Mouse (Mus musculus): ENCODE results near the gene Sorcs2. TPM values are rescaled to one million over a fixed set of nuclear protein-coding genes. Genes with fewer than 3 reads are reported as not detected.

Sorcs2 gene
- polyA plus RNA-seq, 1 experiment from 2014 or later: 11.7 TPM

DNA sequence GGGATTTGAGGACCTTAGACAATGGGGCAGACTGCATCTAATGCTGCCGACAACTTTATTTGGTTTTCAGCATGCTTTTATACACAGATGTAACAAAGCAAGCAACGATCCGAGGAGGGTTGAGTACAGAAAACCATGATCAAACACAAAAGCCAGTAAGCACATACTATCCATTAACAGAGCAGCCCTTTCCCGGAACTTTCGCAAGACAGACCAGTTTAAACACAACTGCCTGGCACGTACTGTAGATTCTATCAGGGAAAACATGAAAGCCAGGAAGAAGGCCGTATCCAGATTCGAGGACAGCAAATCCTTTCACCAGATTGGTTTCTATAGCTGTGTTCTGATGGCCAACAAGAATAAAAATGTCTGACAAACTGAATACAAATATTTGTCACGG is 82.8 kb downstream of the Sorcs2 start:
- Histone ChIP-seq H3K4me2 (no peak overlapping the region), H3K9ac (no peak overlapping the region), H3K27ac (no peak overlapping the region), H3K27me3 (0 out of 2 replicates have a peak, but pooled peaks cover 8% of the 10 kb centered on the region), H3K9me3 (no peaks in the 10 kb centered on the region), H3K4me3 (no peak overlapping the region), H3K36me3 (no peaks in the 10 kb centered on the region), H3K4me1 (replicated peaks) (peaks cover 49% of the 10 kb centered on the region)
- ATAC-seq (ENCODE audit: low FRiP score): no peak
- 83% methylated on average over 9 of the region's 9 CpGs for WGBS

DNA sequence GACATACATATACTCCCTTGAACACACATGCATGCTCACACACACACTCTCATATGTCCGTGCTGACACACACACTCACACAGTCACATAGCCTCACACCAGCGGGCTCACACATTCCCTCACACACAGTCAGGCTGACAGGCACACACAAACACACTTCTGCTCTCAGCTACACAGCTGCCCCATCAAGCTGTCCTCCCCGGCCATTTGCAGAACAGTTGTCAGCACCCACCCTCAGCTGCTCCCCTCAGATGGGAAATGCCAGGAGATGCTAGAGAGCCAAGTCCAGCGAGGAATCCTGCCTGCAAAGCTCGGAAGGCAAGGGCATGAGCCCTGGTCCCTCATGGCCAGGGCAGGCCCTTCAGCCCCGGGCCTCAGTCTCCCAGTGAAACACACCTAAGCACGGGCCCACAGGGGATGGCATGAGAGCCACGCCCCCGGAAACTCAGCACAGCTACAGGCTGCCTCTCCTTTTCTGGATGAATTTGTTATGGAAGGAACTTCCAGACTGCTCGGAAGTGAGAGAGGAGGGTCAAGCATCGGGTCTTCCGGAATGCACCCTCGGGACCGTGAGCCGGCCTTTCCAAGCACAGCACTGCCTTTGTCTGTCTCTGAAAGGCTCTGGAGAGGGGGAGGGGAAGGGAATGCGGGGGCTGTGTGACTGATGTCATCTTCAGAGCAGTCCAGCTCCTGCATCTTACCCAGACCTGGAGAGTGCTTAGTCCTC is 84.4 kb downstream of the Sorcs2 start:
- Histone ChIP-seq H3K27me3 (0 out of 2 replicates have a peak, but pooled peaks cover 3% of the 10 kb centered on the region), H3K4me3 (no peak overlapping the region), H3K4me1 (replicated peaks) (peaks cover 44% of the 10 kb centered on the region), H3K36me3 (no peaks in the 10 kb centered on the region), H3K9ac (peak overlapping the region; percentile 58), H3K9me3 (no peaks in the 10 kb centered on the region), H3K27ac (peak overlapping the region; percentile 73), H3K4me2 (0 out of 2 replicates have a peak overlapping the region, but pooled peaks have one; percentile 13)
- peak; percentile 67 for ATAC-seq (ENCODE audit: low FRiP score)
- 22% methylated on average over 16 of the region's 16 CpGs for WGBS

DNA sequence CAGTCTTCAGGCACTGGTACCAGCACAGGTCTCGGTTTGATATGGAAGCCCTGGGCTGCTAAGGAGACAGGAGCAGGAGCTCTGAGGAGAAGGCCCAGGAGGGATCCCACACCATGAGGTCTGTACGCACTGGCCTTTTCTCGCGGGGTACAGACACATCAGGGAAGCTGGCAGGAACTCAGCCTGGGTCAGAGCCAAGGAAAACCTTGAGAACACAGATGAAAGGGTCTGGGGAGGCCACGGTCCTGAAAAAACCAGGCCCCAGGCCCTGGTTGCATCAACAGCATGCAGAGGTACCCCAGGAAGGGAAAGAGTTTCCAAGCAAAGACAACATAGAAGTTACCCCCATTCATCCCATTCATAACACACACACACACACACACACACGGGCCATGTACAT is 85.0 kb downstream of the Sorcs2 start:
- Histone ChIP-seq H3K27ac (peak overlapping the region; percentile 73; the same call in 1 of the 2 replicates), H3K27me3 (0 out of 2 replicates have a peak, but pooled peaks cover 3% of the 10 kb centered on the region), H3K9me3 (no peaks in the 10 kb centered on the region), H3K4me1 (replicated peaks) (peaks cover 39% of the 10 kb centered on the region), H3K36me3 (no peaks in the 10 kb centered on the region), H3K9ac (no peak overlapping the region), H3K4me3 (no peak overlapping the region), H3K4me2 (no peak overlapping the region)
- no peak for ATAC-seq (ENCODE audit: low FRiP score)
- WGBS: 60% methylated on average over 6 of the region's 6 CpGs

DNA sequence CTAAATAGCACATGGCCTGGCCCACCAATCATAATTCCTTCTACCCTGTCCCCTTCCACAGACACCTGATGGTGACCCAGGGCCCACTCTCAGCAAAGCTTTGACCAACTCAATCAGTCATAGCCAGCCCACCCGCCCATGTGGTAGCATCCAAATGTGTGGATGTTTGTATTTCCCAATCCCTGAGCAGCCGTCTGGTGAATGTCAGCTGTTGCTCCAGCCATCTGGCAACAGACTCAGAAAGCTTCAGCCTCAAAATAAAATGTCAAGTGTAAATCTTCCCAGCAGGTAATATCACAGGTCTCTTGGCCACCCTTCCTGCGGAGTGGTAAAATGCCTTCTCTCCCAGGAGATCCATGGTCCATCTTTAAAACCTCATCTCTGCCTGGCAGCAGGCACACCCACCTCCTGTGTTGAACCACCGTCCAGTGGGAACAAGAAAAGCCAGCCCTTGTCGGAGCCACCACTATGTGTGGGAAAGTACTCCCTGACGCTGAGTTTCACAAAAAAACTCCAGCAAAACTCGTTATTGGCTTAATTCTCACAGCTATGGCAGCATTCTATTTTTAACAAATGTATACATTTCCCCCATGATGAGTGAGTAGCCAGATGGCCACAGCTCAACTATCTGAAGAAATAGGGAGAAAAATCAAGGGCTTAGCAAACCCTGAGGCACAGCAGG is 93.5 kb downstream of the Sorcs2 start:
- Histone ChIP-seq H3K9ac (no peak overlapping the region), H3K4me3 (no peak overlapping the region), H3K27me3 (no peaks in the 10 kb centered on the region), H3K4me1 (replicated peaks) (peaks cover 10% of the 10 kb centered on the region; the same call in 1 of the 2 replicates), H3K4me2 (no peak overlapping the region), H3K36me3 (no peaks in the 10 kb centered on the region), H3K27ac (no peak overlapping the region), H3K9me3 (no peaks in the 10 kb centered on the region)
- no peak for ATAC-seq (ENCODE audit: low FRiP score)
- 74% methylated on average over 7 of the region's 7 CpGs for WGBS

DNA sequence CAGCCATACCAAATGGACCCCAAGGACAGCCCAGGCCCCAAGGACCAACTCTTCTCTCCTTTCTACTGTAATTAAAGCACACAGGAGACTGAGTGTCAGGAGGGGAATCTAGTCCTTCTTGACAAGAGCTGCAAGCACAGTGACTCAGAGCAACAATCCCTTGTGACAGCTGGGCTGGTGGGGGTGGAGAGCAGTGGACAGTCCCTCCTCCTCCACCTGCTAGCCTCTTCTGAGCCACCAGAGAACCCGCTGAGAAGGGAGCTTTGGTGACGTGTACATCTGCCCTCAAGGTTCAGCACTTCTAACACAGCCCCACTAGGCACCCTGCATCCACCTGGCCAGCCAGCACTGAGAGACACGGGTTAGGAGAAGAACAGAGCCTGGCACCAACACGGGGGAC is 96.8 kb downstream of the Sorcs2 start:
- WGBS: 65% methylated on average over 4 of the region's 4 CpGs

DNA sequence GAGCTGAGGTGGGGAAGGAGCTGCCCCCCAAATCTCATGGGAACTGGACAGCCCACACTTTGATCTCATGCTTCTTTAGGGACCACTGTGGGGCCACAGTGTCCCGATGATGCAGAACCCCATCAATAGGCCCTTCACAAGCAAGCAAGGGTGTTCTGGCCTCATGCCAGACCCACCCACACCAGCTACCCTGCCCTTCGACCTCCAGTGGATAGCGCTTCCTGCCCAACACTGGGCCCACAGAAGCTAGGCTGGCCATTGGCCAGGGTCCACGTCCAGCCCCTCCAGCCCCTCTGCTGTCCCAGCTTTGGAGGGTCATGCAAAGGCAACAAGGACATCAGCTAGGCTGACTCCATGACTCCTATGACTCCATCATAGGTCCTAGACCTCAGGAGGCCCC is 99.9 kb downstream of the Sorcs2 start:
- 83% methylated on average over 4 of the region's 4 CpGs for WGBS
- no peak overlapping the region for H3K27ac ChIP-seq
- no peaks in the 10 kb centered on the region for H3K9me3 ChIP-seq
- H3K9ac ChIP-seq: no peak overlapping the region
- ATAC-seq (ENCODE audit: low FRiP score): no peak
- H3K36me3 ChIP-seq: no peaks in the 10 kb centered on the region
- H3K27me3 ChIP-seq: no peaks in the 10 kb centered on the region
- peaks cover 15% of the 10 kb centered on the region for H3K4me1 ChIP-seq (replicated peaks)
- H3K4me3 ChIP-seq: no peak overlapping the region
- no peak overlapping the region for H3K4me2 ChIP-seq

More for the DNA sequence above, 96.8 kb downstream of the Sorcs2 start:
- Histone ChIP-seq H3K27ac (no peak overlapping the region), H3K4me2 (no peak overlapping the region), H3K27me3 (no peaks in the 10 kb centered on the region), H3K4me1 (replicated peaks) (peaks cover 11% of the 10 kb centered on the region; the same call in 1 of the 2 replicates), H3K9ac (no peak overlapping the region), H3K36me3 (no peaks in the 10 kb centered on the region), H3K9me3 (no peaks in the 10 kb centered on the region), H3K4me3 (no peak overlapping the region)
- ATAC-seq (ENCODE audit: low FRiP score): no peak

DNA sequence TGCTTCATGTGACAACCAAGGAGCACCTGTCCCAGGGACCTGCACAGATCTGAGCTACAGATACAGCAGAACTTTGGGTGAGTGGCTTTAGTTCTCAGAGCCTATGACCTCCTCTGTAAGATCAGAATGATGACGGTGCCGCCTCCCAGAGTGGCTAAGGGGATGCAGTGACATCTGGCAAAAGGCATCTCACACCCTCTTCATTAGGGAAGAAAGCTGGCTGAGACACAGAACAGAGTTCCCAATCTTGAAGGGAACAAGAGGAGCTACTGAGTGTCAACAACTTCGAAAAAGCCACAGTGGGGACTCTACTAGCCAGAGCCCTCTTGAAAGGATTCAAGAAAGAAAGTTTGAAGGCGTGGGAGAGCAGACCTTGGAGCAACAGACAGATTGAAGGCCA is 100.7 kb downstream of the Sorcs2 start:
- H3K4me2 ChIP-seq: no peak overlapping the region
- no peak overlapping the region for H3K9ac ChIP-seq
- no peak for ATAC-seq (ENCODE audit: low FRiP score)
- WGBS: 77% methylated on average over 4 of the region's 4 CpGs
- H3K9me3 ChIP-seq: no peaks in the 10 kb centered on the region
- H3K4me3 ChIP-seq: no peak overlapping the region
- no peak overlapping the region for H3K27ac ChIP-seq
- H3K4me1 ChIP-seq (replicated peaks): peaks cover 15% of the 10 kb centered on the region
- H3K27me3 ChIP-seq: no peaks in the 10 kb centered on the region
- H3K36me3 ChIP-seq: no peaks in the 10 kb centered on the region

DNA sequence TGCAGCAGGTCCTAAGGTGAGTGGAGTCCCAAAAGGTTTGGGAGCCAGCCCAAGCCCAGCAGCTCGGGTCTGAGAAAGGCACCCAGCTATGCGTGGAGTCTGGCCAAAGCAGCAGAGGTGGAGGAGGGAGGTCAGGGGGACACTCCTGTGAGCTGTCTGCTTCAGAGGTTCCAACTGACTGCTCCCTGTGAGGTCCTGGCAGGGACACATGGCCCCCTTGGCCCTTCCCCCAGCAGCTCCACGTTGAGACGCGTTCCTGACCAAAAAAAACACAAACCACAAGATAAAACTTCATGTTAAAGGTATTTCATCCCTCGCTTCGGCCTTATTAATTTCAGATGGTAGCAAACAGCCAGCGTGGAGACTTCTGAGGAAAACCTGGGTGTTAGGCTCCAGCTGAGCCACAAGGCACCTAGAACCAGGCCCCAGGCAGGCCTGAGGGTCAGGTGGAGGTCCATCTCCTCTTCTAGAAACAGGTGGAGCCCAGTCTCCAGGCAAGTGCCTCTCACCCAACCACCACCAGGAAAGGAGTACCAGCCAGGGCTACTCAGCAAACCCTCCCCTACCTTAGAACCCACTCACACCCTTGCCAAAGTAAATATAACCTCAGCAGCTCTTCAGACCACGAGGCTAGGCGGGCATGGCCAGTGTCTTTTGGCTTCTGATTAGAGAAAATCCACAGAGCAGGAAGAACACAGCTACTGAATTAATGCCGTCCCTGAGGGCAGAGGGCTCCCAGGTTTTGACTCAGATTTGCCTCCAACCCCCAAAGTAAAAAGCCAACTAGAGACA is 104.6 kb downstream of the Sorcs2 start:
- peaks cover 23% of the 10 kb centered on the region for H3K4me1 ChIP-seq (replicated peaks)

DNA sequence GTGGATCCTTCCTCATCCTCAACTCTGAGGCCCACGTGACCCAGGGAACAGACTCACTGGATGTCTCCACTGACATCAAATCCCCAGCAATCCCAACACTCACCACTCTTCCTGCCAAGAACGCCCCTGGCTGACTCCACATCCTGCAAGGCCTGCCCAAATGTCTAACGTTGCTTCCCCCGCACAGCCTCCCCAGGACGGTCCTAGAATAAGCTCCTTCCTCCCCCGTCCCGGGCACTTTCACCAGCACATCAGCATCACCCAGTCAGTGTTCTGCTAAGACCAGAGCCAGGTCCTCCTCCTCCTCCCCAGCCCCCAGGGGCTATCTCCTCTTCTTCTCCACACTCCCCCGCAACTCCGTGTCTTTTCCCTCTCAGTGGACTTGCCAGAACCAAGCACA is 105.6 kb downstream of the Sorcs2 start:
- Histone ChIP-seq H3K27ac (no peak overlapping the region), H3K9me3 (no peaks in the 10 kb centered on the region), H3K4me2 (no peak overlapping the region), H3K9ac (no peak overlapping the region), H3K27me3 (0 out of 2 replicates have a peak, but pooled peaks cover 3% of the 10 kb centered on the region), H3K4me3 (no peak overlapping the region), H3K4me1 (replicated peaks) (peaks cover 17% of the 10 kb centered on the region), H3K36me3 (no peaks in the 10 kb centered on the region)
- no peak for ATAC-seq (ENCODE audit: low FRiP score)
- 88% methylated on average over 9 of the region's 9 CpGs for WGBS

More for the DNA sequence above, 104.6 kb downstream of the Sorcs2 start:
- Histone ChIP-seq H3K4me3 (no peak overlapping the region), H3K36me3 (no peaks in the 10 kb centered on the region), H3K27ac (no peak overlapping the region), H3K9ac (no peak overlapping the region), H3K27me3 (0 out of 2 replicates have a peak, but pooled peaks cover 3% of the 10 kb centered on the region), H3K9me3 (no peaks in the 10 kb centered on the region), H3K4me2 (no peak overlapping the region)
- ATAC-seq (ENCODE audit: low FRiP score): no peak
- 77% methylated on average over 11 of the region's 11 CpGs for WGBS

DNA sequence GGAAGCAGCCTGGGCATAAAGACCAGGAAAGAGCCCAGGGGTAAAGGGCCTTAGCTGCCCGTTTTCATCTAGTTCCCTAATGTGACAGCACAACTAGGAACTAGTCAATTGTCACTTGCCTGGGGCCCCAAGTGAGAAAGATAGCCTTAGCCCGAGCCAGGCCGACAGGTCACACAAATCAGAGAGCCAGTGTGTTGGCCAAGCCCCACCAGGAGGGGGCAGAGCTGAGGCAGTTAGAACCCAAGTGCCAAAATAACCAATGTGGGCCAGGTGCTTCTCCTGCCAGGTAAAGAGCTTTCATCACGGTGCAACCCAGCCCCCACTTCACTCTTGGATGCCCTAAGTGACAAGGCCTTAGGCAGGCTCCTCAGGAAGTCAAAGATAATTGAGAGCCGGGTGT is 106.7 kb downstream of the Sorcs2 start:
- no peak overlapping the region for H3K4me2 ChIP-seq
- no peak overlapping the region for H3K27ac ChIP-seq
- peaks cover 17% of the 10 kb centered on the region for H3K4me1 ChIP-seq (replicated peaks)
- no peak overlapping the region for H3K4me3 ChIP-seq
- H3K36me3 ChIP-seq: no peaks in the 10 kb centered on the region
- H3K27me3 ChIP-seq: 0 out of 2 replicates have a peak, but pooled peaks cover 3% of the 10 kb centered on the region
- 57% methylated on average over 5 of the region's 5 CpGs for WGBS
- H3K9ac ChIP-seq: no peak overlapping the region
- no peaks in the 10 kb centered on the region for H3K9me3 ChIP-seq
- ATAC-seq (ENCODE audit: low FRiP score): no peak

DNA sequence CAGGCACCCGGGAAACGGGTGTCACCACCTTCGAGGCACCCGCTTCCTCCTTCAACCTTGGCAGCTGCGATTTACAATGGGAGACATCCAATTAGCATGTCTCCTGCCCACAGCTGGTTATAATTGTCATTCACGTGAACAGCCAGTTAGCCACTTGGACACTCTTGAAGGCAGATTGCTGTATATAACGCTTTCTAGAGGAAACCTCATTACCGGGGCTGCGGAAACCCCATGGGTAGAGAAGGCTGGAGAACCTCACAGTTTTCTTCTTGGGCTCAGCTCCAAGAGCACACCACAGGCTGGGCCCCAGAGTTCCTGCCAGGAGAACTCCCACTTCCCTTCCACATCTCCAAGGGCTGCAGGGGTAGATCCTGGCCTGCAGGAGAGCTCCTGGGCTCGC is 112.5 kb downstream of the Sorcs2 start:
- H3K9me3 ChIP-seq: no peaks in the 10 kb centered on the region
- no peak overlapping the region for H3K4me2 ChIP-seq
- H3K4me3 ChIP-seq: no peak overlapping the region
- no peak for ATAC-seq (ENCODE audit: low FRiP score)
- WGBS: 54% methylated on average over 10 of the region's 10 CpGs
- H3K4me1 ChIP-seq (replicated peaks): peaks cover 26% of the 10 kb centered on the region
- H3K36me3 ChIP-seq: no peaks in the 10 kb centered on the region
- no peak overlapping the region for H3K9ac ChIP-seq
- H3K27ac ChIP-seq: 0 out of 2 replicates have a peak overlapping the region, but pooled peaks have one; percentile 10
- 0 out of 2 replicates have a peak, but pooled peaks cover 2% of the 10 kb centered on the region for H3K27me3 ChIP-seq

DNA sequence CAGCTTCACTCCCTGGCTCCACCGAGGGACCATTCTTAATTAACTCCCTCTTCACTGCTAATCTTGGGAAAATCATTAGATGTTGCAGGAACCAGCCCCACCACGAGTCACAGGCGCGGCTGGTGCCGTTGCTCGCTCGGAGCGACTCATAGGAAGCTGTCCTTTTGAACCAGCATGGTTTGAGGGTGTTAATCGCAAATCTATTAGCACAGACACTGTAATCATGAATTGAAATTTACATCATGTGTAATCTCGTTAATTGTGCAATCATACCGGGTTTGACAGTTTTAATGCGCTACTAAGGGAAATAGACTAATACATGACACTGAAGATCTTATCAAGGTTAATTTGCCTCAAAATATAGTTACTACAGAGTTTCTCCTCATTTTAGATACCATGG is 118.0 kb downstream of the Sorcs2 start:
- H3K36me3 ChIP-seq: no peaks in the 10 kb centered on the region
- H3K4me3 ChIP-seq: no peak overlapping the region
- H3K27ac ChIP-seq: 0 out of 2 replicates have a peak overlapping the region, but pooled peaks have one; percentile 32
- H3K4me1 ChIP-seq (replicated peaks): peaks cover 26% of the 10 kb centered on the region
- WGBS: 62% methylated on average over 12 of the region's 12 CpGs
- H3K27me3 ChIP-seq: no peaks in the 10 kb centered on the region
- no peak overlapping the region for H3K9ac ChIP-seq
- ATAC-seq (ENCODE audit: low FRiP score): no peak
- no peak overlapping the region for H3K4me2 ChIP-seq
- H3K9me3 ChIP-seq: no peaks in the 10 kb centered on the region

All from hindbrain, embryonic 13.5 days (tissue).